Mouse (Mus musculus): ENCODE measurements around the gene Zc3h12d.

GRCm38 (mm10) chr10:7900719-7901627 is 68.7 kb downstream of the Zc3h12d start:
- no peak for TF ChIP-seq POLR2A (IDR thresholded peaks at IDR 0.05; ENCODE audit: insufficient read length, low read depth)
- no peak for TF ChIP-seq E2F4 (IDR thresholded peaks at IDR 0.05; ENCODE audit: insufficient read depth)
- TF ChIP-seq MYOG (IDR thresholded peaks at IDR 0.05; ENCODE audit: control insufficient read depth in 1 of 3, insufficient read depth in 1 of 3, insufficient read length in 2 of 3, low read depth in 2 of 3) = no peak
- no peak for TF ChIP-seq USF1 (IDR thresholded peaks at IDR 0.05; ENCODE audit: low read depth)
- no peak for TF ChIP-seq MAX (IDR thresholded peaks at IDR 0.05; ENCODE audit: low read depth)
- TF ChIP-seq MYOD1 (IDR thresholded peaks at IDR 0.05; ENCODE audit: control insufficient read depth in 1 of 3, insufficient read length in 2 of 3, low read depth in 2 of 3) = no peak
- TF ChIP-seq CEBPB (IDR thresholded peaks at IDR 0.05; ENCODE audit: insufficient read depth, poor library complexity, severe bottlenecking) = no peak
- no peak for TF ChIP-seq TCF12 (IDR thresholded peaks at IDR 0.05; ENCODE audit: insufficient read depth, poor library complexity, severe bottlenecking)
- no peak for TF ChIP-seq TCF3 (IDR thresholded peaks at IDR 0.05; ENCODE audit: insufficient read length, low read depth)
- TF ChIP-seq SRF (IDR thresholded peaks at IDR 0.05; ENCODE audit: control insufficient read depth, insufficient read length, low read depth) = no peak
- TF ChIP-seq POLR2AphosphoS2 (IDR thresholded peaks at IDR 0.05; ENCODE audit: insufficient read length, low read depth) = no peak
- no peak for TF ChIP-seq REST (IDR thresholded peaks at IDR 0.05; ENCODE audit: insufficient read depth, insufficient read length)
